Mouse (Mus musculus): Measurements from ENCODE around the gene Birc5.

Gene Birc5

DNA sequence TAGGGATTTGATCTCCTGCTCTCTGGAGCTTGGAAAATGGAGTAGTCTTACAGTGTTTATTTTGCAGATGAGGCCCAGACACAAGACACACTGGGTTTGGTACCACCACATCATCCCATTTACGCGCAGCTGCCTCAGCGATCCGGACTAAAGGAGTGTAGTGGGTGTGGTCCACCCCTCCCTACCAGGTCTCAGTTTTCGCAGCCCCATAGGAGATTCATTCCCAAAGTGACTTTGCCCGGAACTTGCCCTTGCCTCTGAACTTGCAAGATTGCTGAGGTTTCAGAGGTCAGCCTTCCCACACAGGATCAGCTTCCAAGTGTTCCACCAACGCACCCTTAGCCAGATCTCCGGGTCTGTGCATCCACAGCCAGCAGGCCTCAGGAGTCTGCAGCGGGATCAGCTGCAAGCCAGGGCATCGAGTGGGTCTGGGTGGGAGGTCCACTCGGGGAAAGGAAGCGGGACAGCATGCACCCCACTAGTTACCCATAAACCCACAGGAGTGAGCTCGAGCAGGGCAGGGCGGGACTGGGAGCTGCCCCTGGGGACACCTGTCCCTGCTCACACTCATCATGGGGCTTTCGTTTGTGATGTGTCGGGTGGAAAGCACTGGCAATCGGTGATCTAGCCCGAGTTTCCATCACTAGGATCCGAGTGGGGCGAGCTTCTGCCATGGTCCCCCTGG, 39.3 kb downstream of the Birc5 start:
- DNase-seq (ENCODE audit: low spot score), result no peak

- no peak for DNase-seq (ENCODE audit: low spot score)
These were observed 40.1 kb downstream of the Birc5 start for GRCm38 (mm10) chr11:117888853-117889822.

DNA sequence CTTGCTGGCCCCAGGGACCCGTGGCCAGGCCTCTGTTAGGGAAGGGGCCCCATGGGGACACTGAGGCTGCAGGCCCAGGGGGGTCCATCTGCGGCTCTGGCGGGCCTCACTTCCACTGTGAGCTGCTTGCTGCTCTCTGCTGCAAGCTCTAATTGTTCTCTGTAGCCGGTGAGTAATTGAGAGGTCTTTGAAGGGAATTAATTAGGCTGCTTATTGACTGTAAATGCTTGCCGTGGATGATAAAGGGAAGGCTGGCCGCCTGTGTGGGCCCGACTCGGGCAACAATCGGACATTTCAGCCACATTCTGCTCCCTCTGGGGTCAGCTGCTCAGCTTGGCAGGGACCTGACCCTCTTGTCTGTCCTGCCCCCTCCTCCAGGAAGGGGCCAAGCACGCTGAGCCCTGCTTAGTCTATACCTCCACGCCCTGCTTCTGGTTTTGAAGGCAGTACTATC, 40.9 kb downstream of the Birc5 start:
- DNase-seq (ENCODE audit: low spot score), result no peak

GRCm38 (mm10) chr11:117890519-117891282, 41.6 kb downstream of the Birc5 start:
- DNase-seq (ENCODE audit: low spot score), result no peak

- DNase-seq (ENCODE audit: low spot score), result no peak
These were observed 42.6 kb downstream of the Birc5 start for GRCm38 (mm10) chr11:117891581-117892175.

DNA sequence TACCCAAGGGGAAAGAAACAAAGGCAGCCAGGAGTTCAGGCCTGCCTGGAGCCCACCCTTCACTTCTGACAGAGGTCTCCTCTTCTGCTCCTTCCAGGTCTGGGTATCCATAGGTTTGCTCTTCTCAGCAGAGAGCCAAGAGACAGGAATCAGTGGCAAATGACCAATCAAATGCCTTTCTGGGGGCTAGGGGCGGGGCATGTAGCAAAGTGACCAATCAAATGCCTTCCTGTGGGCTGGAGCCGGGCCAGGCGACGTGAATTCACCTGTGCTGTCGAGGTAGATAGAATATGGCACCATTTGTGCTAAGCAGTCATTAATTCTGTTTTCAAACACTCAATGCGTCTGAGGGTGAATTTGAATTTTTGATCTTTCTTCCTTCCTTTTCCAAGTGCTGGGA, 43.1 kb downstream of the Birc5 start:
- DNase-seq (ENCODE audit: low spot score), result no peak

DNA sequence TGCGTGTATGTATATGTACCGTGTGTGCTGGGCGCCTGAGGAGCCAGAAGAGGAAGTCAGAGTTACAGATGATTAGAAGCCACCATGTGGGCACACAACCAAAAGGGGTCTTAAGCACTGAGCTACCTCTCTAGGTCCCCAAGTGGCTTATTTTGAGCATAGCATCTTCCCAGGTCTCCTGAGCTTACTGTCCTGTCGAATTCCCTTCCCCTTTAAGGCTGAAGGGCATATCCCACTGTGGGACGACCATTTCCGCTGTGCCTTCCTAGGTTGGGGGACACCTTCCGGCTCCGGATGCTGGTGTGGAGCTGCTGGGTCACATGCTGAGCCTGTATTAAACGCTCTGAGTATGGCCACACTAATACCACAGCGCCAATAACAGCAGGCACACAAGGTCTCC, 45.6 kb downstream of the Birc5 start:
- no peak for DNase-seq (ENCODE audit: low spot score)

DNA sequence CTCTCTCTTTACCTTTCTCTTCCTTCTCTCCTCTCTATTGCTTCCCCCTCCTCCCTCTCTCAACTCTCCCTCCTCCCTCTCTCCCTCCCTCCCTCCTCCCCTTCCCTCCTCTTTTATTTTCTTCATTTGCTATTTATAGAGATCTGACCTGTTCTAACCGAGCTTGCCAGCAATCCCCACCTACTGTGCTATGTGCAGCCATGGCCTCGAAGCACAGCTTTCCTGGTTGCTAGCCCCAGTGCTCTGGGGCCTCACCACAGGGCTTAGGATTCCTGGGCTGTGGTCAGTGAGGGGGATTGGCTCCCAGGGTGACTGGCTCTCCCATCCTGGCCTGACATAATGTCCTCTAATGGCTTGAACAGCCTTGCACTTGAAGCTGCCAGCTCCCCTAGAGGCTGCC, 47.5 kb downstream of the Birc5 start:
- DNase-seq (ENCODE audit: low spot score), result no peak

DNA sequence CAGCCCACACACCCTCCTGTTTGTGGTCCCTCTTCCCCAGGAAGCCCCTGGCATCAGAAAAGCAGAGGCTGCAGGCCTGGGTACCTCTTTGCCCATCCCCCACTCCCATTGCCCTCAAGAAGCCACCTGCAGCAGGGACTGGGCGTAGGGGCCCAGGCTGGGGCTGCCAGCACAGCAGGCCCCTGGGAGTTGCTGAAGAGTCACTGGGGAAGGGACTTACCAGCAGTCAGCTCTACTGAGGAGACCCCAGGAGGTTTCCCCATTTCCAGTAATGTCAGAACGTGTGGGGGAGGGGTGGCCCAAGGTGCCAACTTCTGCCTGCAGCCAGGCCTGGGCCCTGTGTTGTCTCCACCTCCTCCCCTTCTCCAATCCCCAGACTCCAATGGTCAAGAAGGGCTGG, 53.2 kb downstream of the Birc5 start:
- DNase-seq (ENCODE audit: low spot score), result no peak

DNA sequence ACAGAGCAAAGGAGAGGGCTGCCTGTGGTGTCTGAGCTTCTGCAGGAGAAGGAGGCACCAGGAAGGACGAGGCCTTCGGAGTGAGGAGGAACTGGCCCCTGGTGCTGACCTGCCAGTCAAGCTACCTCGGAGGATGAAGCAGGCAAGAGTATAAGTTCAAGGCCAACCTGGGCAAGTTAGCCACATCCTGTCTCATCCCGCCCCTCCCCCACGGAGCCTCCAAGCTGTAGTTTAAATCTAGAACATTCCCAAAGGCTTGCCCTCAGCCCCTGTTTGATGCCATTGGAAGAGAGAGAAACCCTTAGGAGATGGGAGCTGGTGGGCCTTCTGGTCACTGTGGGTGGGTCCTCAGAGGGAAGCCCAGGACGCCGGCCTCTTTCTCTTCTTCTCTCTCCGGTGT, 55.4 kb downstream of the Birc5 start:
- no peak for DNase-seq (ENCODE audit: low spot score)

All from left cerebral cortex, adult 11 months (tissue).